Mouse (Mus musculus): ENCODE data around the gene Sorcs2. TPM values are rescaled to one million over a fixed set of nuclear protein-coding genes. Genes with fewer than 3 reads are reported as not detected.

Sorcs2 gene
- total RNA-seq, 4 experiments from 2014 or later: 46.9 to 54.4 (median 48.9) TPM

DNA sequence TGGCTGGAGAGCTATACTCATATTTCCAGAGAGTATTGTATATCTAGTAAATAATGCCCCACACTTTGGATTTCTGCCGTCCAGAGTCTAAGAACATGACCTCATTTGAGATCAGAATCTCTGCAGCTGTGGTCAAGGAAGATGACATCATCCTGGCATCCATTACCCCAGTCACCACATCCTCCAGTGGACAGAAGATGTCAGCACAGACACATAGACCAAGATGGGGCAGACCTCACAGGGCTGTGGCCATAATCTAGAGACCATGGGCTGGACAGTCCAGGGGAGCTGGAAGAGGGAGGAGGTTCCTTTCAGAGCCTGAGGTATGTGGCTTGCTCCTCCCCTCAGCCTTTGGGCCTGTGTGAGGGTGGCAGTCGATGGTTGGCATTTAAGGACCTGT is 264.0 kb downstream of the Sorcs2 start:
- DNase-seq (ENCODE audit: low spot score in 2 of 2): no peak

DNA sequence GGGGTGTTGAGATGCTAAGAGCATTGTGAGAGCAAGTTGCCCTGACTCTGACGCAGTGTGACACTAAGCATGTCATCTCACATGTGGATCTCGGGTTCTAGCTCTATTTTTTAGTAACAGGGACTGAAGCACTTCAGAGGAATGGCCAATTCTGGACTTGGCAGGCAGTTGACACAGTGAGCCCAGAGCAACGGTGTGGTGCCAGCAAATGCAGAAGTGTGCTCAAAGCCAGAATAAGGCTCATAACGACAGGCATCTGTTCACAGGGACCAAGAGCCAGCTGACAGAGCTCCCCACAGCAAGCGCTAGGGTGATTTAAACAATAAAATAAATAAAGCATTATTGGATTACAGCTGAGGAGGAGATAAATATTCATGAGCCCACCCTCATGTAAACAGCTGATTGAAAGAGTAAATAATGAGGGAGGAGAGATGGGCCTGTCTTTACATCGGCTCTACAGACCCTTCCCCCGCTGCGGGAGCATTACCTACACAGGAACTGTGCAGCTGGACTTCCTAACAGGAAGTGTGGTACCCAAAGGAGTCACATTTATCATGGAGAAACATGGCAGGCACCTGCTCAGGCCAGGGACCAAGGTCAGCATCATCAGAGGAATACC is 267.4 kb downstream of the Sorcs2 start:
- DNase-seq (ENCODE audit: low spot score in 2 of 2): peak; percentile 23 to 48

DNA sequence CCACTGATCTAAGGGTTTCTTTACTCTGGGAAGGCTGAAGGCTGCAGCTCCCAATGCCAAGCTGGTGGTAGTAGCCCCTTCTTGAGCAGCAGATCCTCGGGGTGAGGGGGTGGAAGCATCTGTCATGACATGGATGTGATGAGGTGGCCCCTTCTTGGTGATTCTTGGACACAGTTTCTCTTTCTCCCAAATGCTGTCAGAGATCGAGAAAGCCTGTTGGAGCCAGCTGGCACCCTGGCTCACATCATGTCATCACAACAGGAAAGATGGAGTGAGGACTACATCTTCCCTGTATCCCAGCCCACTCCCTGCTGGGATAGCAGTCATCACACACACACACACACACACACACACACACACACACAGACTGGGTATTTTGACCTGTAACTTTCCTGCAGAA is 268.3 kb downstream of the Sorcs2 start:
- DNase-seq (ENCODE audit: low spot score in 2 of 2): peak; percentile 24 to 42

DNA sequence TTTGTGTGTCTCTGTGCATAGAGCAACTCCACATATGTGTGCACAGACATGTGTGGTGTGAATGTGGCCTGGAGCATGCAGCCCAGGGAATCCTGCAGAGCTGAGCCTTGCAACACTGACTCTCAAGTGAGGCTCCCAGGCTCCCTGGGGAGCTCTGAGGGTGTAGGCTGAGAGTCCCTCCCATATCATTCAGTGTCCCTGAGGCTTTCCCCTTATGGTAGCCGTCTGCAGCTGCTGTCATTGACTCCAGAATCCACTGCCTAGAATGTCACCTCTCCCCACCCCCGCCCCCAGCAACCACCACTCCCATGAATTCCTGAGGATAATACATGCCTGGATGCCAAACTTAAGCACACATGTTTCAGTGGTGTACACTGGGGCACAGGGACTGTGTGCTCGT is 269.4 kb downstream of the Sorcs2 start:
- no peak for DNase-seq (ENCODE audit: low spot score in 2 of 2)

DNA sequence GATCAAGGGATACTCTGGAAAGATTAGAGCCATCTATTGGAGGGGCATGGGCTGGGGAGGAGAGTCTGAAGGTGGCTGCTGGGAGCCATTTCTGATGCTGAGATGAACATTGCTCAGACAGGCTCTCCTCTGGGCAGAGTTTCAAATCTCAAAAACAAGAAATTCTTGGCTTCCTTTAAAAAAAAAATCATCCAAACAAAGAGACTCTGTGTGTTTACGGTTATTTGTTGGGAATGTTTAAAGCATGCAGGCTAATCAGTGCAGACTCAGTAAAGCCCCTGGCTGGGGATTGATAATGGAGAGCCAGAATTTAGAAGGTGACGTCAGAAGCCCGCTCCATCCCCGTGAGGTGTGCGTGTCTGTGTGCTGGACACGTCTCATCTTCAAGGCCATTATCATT is 272.9 kb downstream of the Sorcs2 start:
- DNase-seq (ENCODE audit: low spot score in 2 of 2): no peak

DNA sequence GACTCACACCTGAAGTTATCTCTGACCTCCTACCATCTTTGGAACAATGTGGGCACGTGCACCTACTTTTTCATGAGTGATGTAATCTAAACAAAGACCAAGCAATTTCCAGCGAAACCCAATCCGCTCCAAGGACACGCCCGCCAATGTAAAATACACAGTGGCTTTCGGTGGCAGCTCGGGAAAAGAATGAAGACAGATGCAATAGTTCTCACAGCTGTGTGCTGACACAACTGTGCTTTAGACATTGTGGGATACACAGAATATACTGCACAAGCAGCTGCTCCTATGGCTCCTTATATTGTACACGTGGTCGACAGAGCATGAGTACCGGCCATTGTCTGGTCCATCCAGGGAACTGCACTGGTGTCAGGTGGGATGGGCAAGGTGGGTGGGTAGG is 275.0 kb downstream of the Sorcs2 start:
- no peak for DNase-seq (ENCODE audit: low spot score in 2 of 2)

DNA sequence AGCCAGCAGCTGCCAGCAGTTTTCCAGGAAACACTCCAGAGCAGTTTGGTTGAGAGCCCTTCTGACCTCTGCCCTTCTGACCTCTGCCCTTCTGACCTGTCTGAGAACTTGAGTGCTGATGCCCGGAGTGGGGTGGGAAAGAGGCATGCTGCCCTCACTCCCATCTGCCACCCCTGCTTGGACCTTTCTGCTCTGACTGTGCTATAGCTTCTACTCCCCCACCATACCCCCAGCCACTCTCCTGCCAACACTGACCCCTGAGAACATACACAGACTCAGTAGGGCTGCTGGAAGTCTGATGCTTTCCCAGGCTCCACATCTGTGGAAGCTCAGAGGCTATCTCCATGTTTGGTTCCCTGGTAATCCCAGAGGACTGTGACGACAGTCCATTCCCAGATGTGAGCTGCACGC is 277.0 kb downstream of the Sorcs2 start:
- no peak for DNase-seq (ENCODE audit: low spot score in 2 of 2)

DNA sequence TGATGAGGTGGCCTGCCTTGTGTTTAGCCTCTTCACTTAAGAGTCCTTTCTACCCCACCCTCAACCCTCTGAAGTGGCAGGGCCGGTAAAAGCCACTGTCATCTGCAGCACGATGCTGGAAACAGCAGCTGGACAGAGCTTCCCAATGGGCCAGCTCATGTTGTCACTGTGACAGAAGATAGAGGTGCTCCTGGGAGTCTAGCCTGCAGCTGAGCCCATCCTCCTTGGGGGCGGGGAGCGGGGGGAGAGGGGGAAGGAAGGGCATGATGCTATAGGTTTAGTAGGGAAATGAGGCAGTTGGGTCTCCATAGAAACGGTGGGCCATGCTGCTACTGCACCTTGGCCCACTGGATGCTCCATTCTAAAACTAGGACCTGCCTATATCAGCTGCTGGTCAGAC is 279.9 kb downstream of the Sorcs2 start:
- no peak for DNase-seq (ENCODE audit: low spot score in 2 of 2)

DNA sequence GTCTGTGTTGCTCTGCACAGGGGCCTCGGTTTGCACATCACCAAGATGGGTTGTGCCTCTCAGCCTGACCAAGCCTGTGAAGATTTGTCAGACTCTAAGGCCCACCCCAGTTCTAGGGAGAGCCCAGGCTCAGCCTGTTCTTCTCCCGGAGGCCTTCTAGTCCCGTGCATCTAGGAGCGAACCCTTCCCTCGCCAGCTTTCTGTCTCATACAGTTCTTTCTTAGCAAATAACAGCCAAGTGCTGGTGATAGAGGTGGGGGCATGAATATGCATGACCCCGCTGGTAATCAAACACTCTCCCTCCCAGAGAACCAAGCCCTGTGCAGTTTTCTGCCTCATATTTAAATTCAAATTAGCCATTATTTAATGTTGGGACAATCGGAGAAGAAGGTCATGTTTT is 282.4 kb downstream of the Sorcs2 start:
- DNase-seq (ENCODE audit: low spot score in 2 of 2): no peak

DNA sequence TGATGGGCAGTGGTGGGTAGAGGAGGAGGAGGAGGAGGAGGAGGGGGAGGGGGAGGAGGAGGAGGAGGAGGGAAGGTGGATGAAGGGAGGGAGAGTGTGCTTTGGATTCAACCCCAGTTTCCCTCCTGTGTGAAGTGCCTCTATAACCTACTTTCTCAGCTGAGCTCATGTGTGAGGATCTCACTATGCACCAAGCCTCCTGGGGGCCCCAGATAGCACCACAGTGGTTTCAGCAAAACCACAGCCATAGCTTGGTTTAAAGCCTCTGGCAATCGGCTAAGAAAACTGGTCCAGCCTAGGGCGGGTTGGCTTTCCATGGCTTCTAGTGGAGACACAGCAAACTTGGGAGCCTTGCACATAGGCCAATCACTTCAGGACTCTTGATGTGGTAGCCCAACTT is 284.2 kb downstream of the Sorcs2 start:
- DNase-seq (ENCODE audit: low spot score in 2 of 2): no peak

DNA sequence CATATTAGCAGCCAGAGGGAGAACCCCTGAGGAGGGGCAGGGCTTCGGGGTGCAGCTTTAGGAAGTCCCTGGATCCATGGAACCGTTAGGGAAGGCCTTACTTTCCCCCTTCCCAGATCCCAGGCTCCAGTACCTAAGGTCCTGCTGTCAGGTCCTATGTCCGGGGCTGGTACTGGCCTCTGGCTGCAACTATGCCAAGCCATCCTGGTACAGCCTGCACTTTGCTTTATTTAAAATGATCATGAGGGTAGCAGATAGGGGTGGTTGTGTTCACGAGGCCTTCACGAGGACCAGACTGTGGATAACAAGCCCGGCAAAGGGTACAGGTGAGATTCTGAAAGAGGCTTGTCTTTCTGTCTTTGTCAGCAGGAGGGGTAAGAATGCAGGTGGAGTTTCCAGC is 285.2 kb downstream of the Sorcs2 start:
- DNase-seq (ENCODE audit: low spot score in 2 of 2): no peak

DNA sequence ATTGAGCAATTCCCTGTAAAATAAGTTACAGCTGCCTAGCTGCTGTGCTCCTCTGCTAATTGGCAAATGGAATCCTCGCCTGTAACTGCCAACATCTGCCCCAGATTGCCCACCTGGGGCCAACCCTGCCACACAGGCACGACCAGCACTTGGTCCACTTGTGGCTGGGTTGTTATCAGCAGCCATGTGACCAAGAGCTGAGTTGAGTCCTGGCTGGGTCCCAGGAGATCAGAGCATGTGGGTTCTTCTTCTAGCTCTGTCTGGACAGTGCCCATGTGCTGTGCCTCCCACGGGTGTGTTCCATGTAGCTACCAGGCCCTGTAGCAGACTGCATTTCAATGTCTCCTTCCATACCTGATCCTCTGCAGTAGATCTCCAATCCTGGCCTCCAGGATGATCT is 286.4 kb downstream of the Sorcs2 start:
- DNase-seq (ENCODE audit: low spot score in 2 of 2): no peak

DNA sequence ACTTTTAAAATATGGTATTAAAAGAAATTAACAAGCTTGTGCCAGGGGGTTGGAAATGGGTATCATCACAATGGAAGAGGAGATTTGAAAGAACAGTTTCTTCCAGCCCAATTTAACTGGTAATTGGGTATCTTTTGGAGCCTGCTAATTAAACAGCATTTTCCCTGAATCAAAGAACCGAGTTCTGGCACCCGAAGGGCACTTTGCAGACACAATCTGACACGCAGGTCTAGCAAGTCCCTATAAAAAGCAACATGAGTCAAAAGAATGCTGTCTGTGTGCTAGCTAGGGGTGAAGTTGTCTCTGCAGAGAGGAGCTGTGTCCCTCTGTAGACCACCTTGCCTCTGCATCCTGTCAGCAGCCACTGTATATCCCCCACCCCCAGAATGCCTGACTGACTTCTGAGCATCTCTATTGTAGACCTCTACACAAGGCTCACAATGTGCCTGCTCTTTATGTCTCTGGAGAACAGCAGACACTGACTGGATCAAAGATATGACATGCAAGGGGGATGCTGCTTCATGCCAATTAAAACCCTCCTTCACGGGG is 289.5 kb downstream of the Sorcs2 start:
- no peak for DNase-seq (ENCODE audit: low spot score in 2 of 2)

DNA sequence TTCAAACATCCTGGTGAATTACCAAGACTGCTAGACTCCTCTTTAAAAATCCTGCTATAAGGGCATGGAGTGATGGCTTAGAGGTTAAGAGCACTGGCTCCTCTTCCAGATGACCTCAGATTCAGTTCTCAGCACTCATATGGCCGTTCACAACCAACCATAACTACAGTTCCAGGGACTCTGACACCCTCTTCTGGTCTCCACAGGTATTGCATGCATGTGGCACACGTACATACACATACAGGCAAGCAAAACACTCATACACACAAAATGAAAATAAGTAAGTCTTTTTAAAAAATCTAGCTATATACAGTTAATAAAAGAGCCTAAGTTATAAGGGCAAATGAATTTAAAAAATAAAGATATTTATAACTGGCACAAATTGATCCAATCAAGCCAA is 294.5 kb downstream of the Sorcs2 start:
- no peak for DNase-seq (ENCODE audit: low spot score in 2 of 2)

DNA sequence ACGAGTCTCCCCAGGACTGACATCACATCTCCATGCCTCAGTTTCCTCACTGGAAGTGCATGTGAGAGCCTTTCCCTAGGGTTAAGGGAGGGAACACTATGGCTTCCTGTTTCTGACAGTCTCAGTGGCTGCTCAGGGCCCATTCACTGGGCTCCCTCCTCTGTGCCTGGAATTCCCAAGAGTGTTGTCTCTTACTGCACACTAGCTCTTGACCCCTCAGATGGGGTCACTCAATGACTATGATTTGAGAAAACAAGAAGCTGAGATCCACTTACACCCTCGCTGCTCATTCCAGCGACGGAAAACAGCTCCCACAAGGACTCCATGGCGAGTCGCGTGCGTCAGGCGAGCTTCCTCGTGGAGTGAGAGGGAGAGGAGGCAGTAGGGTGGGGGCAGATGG is 296.8 kb downstream of the Sorcs2 start:
- DNase-seq (ENCODE audit: low spot score in 2 of 2): no peak

DNA sequence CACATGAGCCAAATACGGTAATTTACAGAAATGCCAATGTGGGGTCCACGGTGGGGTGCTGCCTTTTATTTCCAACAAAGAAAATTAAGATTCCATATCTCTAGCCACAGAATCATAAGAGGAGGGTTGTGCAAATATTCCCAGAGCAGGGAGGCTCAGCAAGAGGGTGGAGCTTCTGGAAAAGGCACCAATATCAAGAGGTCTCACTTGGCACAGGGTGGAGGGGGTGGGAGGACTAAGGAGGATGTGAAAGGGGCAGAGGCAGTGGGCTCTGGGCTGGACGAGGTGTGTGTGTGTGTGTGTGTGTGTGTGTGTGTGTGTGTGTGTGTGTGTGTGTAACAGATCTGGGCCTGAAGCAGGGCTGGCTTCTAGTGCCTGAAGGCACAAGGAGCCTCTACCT is 297.5 kb downstream of the Sorcs2 start:
- DNase-seq (ENCODE audit: low spot score in 2 of 2): no peak

DNA sequence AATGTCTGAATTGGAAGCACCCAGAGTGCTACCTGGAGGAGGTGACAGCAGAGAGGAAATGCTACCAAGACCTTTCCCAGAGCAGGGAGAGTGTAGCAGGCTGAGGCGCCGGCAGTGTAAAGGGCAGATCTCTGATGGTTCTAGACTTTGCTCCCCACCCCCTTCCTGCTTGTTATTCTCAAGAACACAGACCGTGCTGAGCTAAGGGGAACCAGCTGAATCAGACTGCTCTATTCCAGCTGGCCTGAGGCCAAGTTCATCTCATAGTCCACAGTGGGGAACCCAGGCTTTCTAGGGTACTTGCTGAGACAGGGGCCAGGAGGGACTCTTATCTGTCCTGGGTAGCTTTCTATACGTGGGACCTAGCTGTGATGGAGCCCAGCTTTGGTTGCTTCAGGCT is 298.3 kb downstream of the Sorcs2 start:
- no peak for DNase-seq (ENCODE audit: low spot score in 2 of 2)

DNA sequence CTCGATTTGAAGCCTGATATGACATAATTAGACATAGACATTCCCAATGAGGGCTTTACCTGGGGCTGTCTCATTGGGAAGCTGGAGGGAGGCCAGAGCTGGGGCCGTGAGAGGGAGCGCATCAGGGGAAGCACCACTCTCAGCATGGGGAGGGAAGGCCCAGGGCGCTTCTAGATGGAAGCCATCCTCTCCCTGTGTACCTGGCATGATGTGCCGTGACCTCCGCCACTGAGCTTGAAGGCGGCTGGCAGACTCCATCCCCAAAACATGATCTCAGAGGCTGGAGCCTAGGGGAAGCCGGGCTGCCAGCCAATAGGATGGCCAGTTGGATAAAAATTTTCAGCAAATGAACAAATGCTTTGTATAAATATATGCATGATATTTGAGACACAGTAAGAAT is 301.9 kb downstream of the Sorcs2 start:
- DNase-seq (ENCODE audit: low spot score in 2 of 2): no peak

DNA sequence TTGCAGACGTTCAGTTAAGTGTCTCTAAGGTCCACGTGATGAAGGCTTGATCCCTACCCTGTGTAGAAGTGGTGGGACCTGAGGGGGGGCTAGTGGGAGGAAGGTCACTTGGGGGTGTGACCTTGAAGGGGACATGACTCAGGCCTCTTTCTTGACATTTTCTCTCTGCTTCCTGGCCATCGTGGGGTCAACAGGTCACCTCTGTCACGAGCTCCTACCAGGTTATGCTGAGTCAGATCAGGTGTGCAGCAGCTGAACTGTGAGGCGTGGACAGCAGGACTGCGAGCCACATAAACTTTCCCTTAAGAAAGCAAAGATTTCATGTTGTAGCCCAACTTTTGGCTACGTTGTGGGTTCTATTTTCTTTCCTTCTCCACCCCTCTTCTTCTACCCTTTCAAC is 307.9 kb downstream of the Sorcs2 start:
- no peak for DNase-seq (ENCODE audit: low spot score in 2 of 2)

DNA sequence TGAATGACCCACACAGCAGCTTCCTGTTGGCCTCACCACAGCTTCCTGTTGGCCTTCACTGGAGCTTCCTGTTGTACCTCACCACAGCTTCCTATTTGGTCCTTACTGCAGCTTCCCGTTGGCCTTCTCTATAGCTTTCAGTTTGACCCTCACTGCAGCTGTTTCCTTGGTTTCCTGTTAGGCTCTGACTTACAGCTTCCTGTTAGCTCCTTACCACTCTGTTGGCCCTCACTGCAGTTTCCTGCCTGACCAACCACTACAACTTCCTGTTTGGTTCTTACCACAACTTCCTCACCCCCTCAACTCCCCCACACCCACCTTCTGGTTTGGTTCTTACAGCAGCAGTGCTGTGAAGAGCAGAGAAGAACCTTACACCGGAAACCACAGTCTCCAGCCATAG is 308.7 kb downstream of the Sorcs2 start:
- no peak for DNase-seq (ENCODE audit: low spot score in 2 of 2)

DNA sequence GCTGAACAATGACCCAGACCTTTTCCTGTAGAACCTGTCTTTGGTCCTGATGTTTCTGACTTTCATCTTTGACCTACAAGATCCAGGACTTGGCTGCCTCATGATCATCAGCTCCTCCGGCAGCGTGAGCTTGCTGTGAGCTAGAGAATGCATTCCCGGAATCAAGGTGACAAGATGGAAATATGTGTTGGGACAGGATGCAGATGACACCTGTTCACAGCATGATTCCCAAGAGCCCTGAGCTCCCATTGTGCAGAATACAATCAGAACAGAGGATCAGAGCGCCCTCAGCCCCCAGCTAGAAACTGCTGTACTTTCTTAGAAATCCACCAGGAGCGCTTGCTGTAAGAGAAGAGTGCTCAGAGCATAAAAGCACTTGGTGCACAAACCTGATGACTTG is 311.0 kb downstream of the Sorcs2 start:
- no peak for DNase-seq (ENCODE audit: low spot score in 2 of 2)

DNA sequence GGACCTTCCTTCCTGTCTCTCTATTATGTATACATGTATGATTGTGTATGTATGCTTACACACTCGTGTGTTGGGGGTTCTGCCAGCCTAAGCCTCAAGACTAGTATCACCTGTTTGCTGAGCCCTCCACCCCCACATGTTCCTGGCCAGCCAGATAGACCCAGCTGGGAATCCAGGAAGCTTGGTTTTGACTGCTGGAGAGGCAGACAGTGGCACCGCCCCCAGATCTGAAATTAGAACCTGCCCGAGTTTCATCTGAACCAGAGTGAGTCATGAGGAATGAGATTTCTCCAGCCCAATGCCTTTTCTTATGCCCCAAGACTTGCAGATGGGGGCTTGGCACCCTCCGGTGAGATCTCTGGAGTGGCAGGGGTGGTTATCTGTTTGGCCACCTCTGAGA is 312.3 kb downstream of the Sorcs2 start:
- peak; percentile 36 to 64 for DNase-seq (ENCODE audit: low spot score in 2 of 2)

DNA sequence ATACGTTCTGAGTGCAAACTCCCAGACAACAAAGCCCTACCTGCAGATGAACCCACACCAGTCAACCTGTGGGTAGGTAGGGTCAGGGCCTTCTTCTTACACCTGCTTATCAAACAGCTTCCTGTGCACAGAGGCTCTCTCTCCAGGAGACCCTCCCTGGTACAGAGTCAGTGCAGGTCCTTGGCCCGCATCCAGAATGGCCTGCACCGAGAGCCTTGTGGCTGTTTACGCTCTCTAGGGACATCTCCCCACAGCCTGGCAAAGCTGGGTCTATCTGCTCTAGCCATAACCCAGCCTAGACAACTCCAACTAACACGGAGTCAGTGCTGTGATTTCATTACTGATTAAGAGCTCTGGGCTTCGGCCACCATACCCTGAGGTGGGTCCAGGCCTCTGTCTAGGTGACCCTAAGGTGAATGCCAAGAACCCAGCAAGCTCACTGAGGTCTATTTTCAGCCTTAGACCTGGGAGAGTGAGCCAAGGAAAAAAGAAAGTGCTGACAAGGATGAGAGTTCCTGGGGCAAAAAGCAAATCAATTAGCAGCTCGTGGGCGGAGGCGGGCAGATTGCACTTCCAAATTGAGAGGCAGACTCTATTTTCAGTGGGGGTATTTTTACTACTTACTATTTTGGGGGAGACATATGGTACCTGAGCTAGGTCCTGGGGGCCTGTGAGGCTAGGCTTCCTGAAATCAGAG is 313.9 kb downstream of the Sorcs2 start:
- peak; percentile 23 to 26 for DNase-seq (ENCODE audit: low spot score in 2 of 2)
